Mouse (Mus musculus) ES-Bruce4 (cell line): ENCODE measurements around the gene Patz1.

Experiments used
- CTCF ChIP-seq: IDR thresholded peaks from one replicate; pipeline ENCODE4 v1.8.1; 2011; ENCODE audit warnings: low read depth, low read length
- EP300 ChIP-seq: IDR thresholded peaks from 2 replicates; pipeline ENCODE4 v1.6.1; 2011; ENCODE audit warnings: low read depth, low read length; ENCODE audit not compliant: insufficient read depth

DNA sequence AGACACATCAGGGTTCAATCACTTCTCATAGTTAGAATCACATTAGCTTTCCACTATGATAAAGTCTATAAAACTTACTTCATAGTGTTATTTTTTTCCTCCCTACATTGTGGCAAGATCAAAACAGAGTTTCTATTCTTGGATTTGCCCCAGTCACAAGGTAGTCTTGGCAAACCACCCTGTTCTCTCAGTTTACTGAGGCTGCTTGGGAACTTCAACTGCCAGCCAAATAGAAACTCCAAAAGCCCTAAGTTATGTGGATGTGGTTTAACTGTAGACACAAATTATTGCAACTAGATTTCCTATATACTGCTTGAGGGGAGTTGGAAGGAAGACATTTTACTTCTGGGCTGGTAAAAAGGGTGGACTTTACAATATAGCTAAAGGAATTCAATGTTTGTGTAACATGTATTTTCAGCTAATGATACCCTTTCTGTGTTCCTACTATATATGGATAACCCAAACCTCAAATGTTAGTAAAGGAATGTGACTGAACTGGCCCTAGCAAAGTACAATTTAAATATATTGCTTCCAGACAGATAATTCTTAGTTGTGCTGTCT, 41.3 kb downstream of the Patz1 start, which contains the start of gene Pik3ip1:
- TF ChIP-seq CTCF (no peak), EP300 (no peak)
